Mouse (Mus musculus) heart, postnatal 14 days (tissue): ENCODE measurements at regions not wholly inside any gene's neighbourhood (a gene's known extent, or its start where the extent isn't known, plus 50 kb on each side); places are given as distances from the start of the nearest gene placed in this dataset.
"Not testable (repeated sequence)": the region's sequence is repeated elsewhere in the genome, so short reads cannot be mapped to it uniquely, and the experiment has no call there.

Experiments
- DNase-seq, 2 experiments: peaks; one replicate each; pipeline ENCODE4 v3.0.0; 2021 to 2022
- intact Hi-C: fragments of 180-260 bp; cut with DNase I; formaldehyde crosslinking; loops from one replicate; pipeline ENCODE4 v1.15.1; 2025

- no peak for DNase-seq
- intact Hi-C loops, result no loop called here
These were observed 158.7 kb downstream of the Mat2b start for GRCm38 (mm10) chr11:40536236-40536765.

GRCm38 (mm10) chr11:40510325-40511239, 184.4 kb downstream of the Mat2b start:
- intact Hi-C loops, result no loop called here

GRCm38 (mm10) chr11:40491599-40491998, 203.4 kb downstream of the Mat2b start:
- DNase-seq, result no peak

More at GRCm38 (mm10) chr11:40510325-40511239, 184.4 kb downstream of the Mat2b start:
- no peak for DNase-seq

GRCm38 (mm10) chr11:40478171-40478570, 216.8 kb downstream of the Mat2b start:
- intact Hi-C loops, DNase-seq: not testable (repeated sequence)

More at GRCm38 (mm10) chr11:40491599-40491998, 203.4 kb downstream of the Mat2b start:
- intact Hi-C loops, result no loop called here

GRCm38 (mm10) chr11:40477294-40477693, 217.7 kb downstream of the Mat2b start:
- no peak for DNase-seq
- intact Hi-C loops, result no loop called here

- intact Hi-C loops, result loop anchor here (5.0 kb wide), 1 partner anchor 882 kb away; no protein-coding TSS in a partner anchor
- peak in 1 of 2 experiments; percentile 3 for DNase-seq
These were observed 225.8 kb downstream of the Mat2b start for GRCm38 (mm10) chr11:40469080-40469705.

- no peak for DNase-seq
- intact Hi-C loops, result no loop called here
These were observed 238.4 kb downstream of the Mat2b start for GRCm38 (mm10) chr11:40456571-40456970.

GRCm38 (mm10) chr11:40454994-40455393, 240.0 kb downstream of the Mat2b start:
- DNase-seq, intact Hi-C loops: not testable (repeated sequence)

- intact Hi-C loops, result no loop called here
- no peak for DNase-seq
These were observed 248.2 kb downstream of the Mat2b start for GRCm38 (mm10) chr11:40446846-40447245.

GRCm38 (mm10) chr11:40434002-40434401, 261.0 kb downstream of the Mat2b start:
- intact Hi-C loops, result no loop called here
- DNase-seq, result no peak

GRCm38 (mm10) chr11:40428858-40429257, 266.1 kb downstream of the Mat2b start:
- DNase-seq, result no peak
- intact Hi-C loops, result no loop called here

- intact Hi-C loops, result no loop called here
- DNase-seq, result no peak
These were observed 270.7 kb downstream of the Mat2b start for GRCm38 (mm10) chr11:40424316-40424715.

- DNase-seq, result no peak
- intact Hi-C loops, result no loop called here
These were observed 287.4 kb downstream of the Mat2b start for GRCm38 (mm10) chr11:40407571-40407970.

GRCm38 (mm10) chr11:40402249-40402648, 292.8 kb downstream of the Mat2b start:
- DNase-seq, result no peak
- intact Hi-C loops, result no loop called here

- intact Hi-C loops, result no loop called here
- no peak for DNase-seq
These were observed 297.4 kb downstream of the Mat2b start for GRCm38 (mm10) chr11:40397453-40398104.

GRCm38 (mm10) chr11:40395331-40395730, 299.7 kb downstream of the Mat2b start:
- DNase-seq, result no peak
- intact Hi-C loops, result no loop called here

GRCm38 (mm10) chr11:40394864-40395266, 300.1 kb downstream of the Mat2b start:
- DNase-seq, result no peak
- intact Hi-C loops, result no loop called here

- intact Hi-C loops, result no loop called here
- DNase-seq, result no peak
These were observed 300.7 kb downstream of the Mat2b start for GRCm38 (mm10) chr11:40394283-40394758.

- intact Hi-C loops, result no loop called here
- DNase-seq, result no peak
These were observed 314.3 kb downstream of the Mat2b start for GRCm38 (mm10) chr11:40380696-40381095.

- intact Hi-C loops, result no loop called here
These were observed 323.3 kb downstream of the Mat2b start for GRCm38 (mm10) chr11:40371696-40372095.

GRCm38 (mm10) chr11:40366573-40366972, 328.4 kb downstream of the Mat2b start:
- intact Hi-C loops, result no loop called here
- DNase-seq, result no peak

More at GRCm38 (mm10) chr11:40371696-40372095, 323.3 kb downstream of the Mat2b start:
- DNase-seq, result no peak
